Comparison of ENCODE assay signal across 15 mouse cellular contexts in genomic region chr5:139072866-139073265, GRCm38 (mm10).
DNase-seq lines count a peak whose midpoint lies in the region.
"Had no signal": no experiment of that assay in that cellular context is flagged by ENCODE, and none has a peak within 500 bp of the region (broad histone marks: within the 10 kb centered on the region; RNA-seq: fewer than 3 reads in every experiment).

No protein-coding gene starts in this region.

- peak; percentile 77 for DNase-seq in brain, adult 2 months (ENCODE audit: low read depth, low spot score)
- DNase-seq in cerebellum, adult 11-12 months, result peak; percentile 80
- peak; percentile 55 for DNase-seq in cerebellum, adult 8-10 months
- peak; percentile 66 to 75 for DNase-seq in cerebellum, postnatal 25 days
- DNase-seq in embryo, embryonic 11 days, result no peak
- DNase-seq in spleen, postnatal 10 days (ENCODE audit: low spot score in 2 of 2), result no peak
- no peak for DNase-seq in adrenal gland, postnatal 14 days
- DNase-seq: adrenal gland, adult 8-10 months; adrenal gland, postnatal 36 days; forebrain, postnatal 0 days; gastrocnemius, adult 2 months; gastrocnemius, postnatal 14 days; heart, adult 11 months; kidney, adult 11 months; kidney, adult 8-10 months had no signal

Comparison
In these comparisons a context has a peak if more than half of its experiments do, and no peak if none do; other contexts are left out.
1. DNase-seq: peak in brain, adult 2 months (single experiment), cerebellum, adult 11-12 months (single experiment), cerebellum, adult 8-10 months (single experiment) and cerebellum, postnatal 25 days (2 of 2); none in embryo, embryonic 11 days (single experiment), spleen, postnatal 10 days (0 of 2) and adrenal gland, postnatal 14 days (single experiment).